Mouse (Mus musculus) thymus, adult 2 months (tissue): ENCODE data around the gene U2af1l4.

Experiments used
- CTCF ChIP-seq: fragments of 200-500 bp; IDR thresholded peaks from 2 replicates; pipeline ENCODE4 v1.5.1; 2012; ENCODE audit warnings: mild to moderate bottlenecking, control low read depth, low read length, moderate library complexity, borderline replicate concordance; ENCODE audit not compliant: control insufficient read depth, poor library complexity, insufficient read depth; ENCODE audit errors: extremely low read depth
- POLR2A ChIP-seq: fragments of 200-500 bp; IDR thresholded peaks from 2 replicates; pipeline ENCODE4 v1.6.1; 2012; ENCODE audit warnings: mild to moderate bottlenecking, low read length, control low read depth, moderate library complexity; ENCODE audit not compliant: control insufficient read depth, poor library complexity, insufficient read depth; ENCODE audit errors: extremely low read depth

GRCm38 (mm10) chr7:30572969-30573368, 9.9 kb downstream of the U2af1l4 start:
- TF ChIP-seq CTCF: no peak
- no peak for TF ChIP-seq POLR2A
